Mouse (Mus musculus): Measurements from ENCODE around the gene Rnf145. TPM values are rescaled to one million over a fixed set of nuclear protein-coding genes. Genes with fewer than 3 reads are reported as not detected.

The Rnf145 gene
- polyA plus RNA-seq, 1 experiment from 2014 or later = 69.8 TPM

DNA sequence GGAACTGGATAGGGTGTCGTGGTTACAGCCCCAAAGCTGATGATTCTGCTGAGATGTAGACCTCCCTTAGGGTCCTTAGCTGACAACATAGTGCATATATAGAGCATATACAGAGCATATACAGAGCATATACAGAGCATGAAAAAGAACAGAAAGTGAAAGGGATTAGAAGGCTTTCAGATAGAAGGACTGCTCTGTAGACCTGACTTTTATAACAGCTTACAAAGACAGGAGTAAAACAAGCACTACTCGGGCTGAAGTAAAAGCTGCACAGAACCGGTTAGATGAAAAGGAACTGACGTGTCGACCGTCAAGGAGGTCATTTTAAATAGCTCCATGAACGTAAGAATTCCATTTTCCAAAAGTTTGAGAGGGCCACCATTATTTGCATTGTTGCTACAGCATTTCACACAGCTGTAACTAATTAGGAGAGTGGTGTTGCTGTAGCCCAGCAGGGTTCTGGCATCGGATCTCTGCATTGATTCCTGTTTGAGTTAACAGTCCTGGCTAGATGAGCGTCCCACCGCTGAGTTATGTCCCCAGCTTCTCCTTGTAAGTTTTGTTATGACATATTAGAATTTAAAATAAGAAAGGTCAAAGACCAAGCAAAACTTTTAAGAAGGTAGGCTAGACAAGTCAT is 20.6 kb downstream of the Rnf145 start:
- Histone ChIP-seq H3K27me3 (no peaks in the 10 kb centered on the region), H3K4me1 (peaks cover 30% of the 10 kb centered on the region), H3K27ac (peak overlapping the region; percentile 62), H3K36me3 (peaks cover 9% of the 10 kb centered on the region; the same call in 1 of the 2 replicates), H3K4me3 (no peak overlapping the region), H3K9ac (no peak overlapping the region), H3K4me2 (no peak overlapping the region), H3K9me3 (no peaks in the 10 kb centered on the region)
- WGBS = 33% methylated on average over 10 of the region's 10 CpGs
- ATAC-seq (ENCODE audit: insufficient number of reproducible peaks, low FRiP score, low TSS enrichment, low read depth) = no peak

- Histone ChIP-seq H3K27ac (no peak overlapping the region), H3K36me3 (peaks cover 7% of the 10 kb centered on the region; the same call in 1 of the 2 replicates)
- no peak for ATAC-seq (ENCODE audit: insufficient number of reproducible peaks, low FRiP score, low TSS enrichment, low read depth)
Observed at GRCm38 (mm10) chr11:44540243-44540642, 21.5 kb downstream of the Rnf145 start.

DNA sequence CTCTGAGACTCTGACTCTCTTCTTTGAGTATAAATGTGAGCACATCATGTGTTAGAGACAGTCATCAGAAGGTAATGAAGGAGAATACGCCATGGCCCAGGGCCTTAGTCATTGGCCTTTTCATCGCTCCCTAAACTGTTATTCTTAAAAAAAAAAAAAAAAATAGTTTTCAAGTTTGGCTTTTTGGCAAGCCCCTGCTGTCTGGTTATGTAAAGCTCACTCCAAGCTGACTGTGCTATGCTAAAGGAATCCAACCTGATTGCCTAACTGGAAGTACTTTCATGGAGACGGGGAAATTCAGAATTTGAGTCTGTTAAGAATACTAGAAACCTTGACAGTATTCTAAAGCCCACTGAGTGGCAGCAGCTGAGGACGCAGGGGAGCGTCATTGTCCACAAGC is 22.5 kb downstream of the Rnf145 start:
- 83% methylated on average over 5 of the region's 5 CpGs for WGBS
- Histone ChIP-seq H3K27ac (peak overlapping the region; percentile 55; the same call in 1 of the 2 replicates), H3K4me2 (no peak overlapping the region), H3K9me3 (no peaks in the 10 kb centered on the region), H3K4me1 (peaks cover 30% of the 10 kb centered on the region), H3K4me3 (no peak overlapping the region), H3K9ac (no peak overlapping the region), H3K36me3 (peaks cover 15% of the 10 kb centered on the region), H3K27me3 (no peaks in the 10 kb centered on the region)
- no peak for ATAC-seq (ENCODE audit: insufficient number of reproducible peaks, low FRiP score, low TSS enrichment, low read depth)

More at GRCm38 (mm10) chr11:44540243-44540642, 21.5 kb downstream of the Rnf145 start:
- Histone ChIP-seq H3K27me3 (no peaks in the 10 kb centered on the region), H3K9ac (no peak overlapping the region), H3K4me2 (no peak overlapping the region), H3K4me3 (no peak overlapping the region), H3K9me3 (no peaks in the 10 kb centered on the region), H3K4me1 (peaks cover 30% of the 10 kb centered on the region)
- WGBS = 72% methylated on average over 9 of the region's 9 CpGs

DNA sequence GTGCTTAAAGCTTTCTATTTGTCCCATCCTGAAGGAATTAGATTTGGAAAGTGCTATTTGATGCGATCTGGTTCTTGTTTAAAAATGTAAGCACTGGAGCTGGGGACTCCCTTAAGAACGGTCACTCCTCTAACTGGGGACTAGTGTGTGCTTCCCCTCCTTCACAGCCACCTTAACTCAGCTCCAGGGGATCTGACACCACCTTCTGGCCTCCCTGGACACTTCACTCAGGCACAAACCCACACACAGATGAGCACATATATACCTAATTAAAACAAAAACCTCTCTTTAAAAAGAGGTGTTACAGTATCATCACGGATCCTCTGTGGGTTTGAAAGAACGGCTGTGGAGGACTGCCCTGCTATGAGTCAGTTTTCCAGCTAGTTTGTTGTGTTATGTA is 23.0 kb downstream of the Rnf145 start:
- Histone ChIP-seq H3K4me3 (no peak overlapping the region), H3K9ac (no peak overlapping the region), H3K9me3 (no peaks in the 10 kb centered on the region), H3K4me2 (no peak overlapping the region), H3K27ac (peak overlapping the region; percentile 55; the same call in 1 of the 2 replicates), H3K36me3 (peaks cover 18% of the 10 kb centered on the region), H3K27me3 (no peaks in the 10 kb centered on the region), H3K4me1 (peaks cover 30% of the 10 kb centered on the region)
- WGBS = 78% methylated on average over 4 of the region's 4 CpGs
- ATAC-seq (ENCODE audit: insufficient number of reproducible peaks, low FRiP score, low TSS enrichment, low read depth) = no peak

DNA sequence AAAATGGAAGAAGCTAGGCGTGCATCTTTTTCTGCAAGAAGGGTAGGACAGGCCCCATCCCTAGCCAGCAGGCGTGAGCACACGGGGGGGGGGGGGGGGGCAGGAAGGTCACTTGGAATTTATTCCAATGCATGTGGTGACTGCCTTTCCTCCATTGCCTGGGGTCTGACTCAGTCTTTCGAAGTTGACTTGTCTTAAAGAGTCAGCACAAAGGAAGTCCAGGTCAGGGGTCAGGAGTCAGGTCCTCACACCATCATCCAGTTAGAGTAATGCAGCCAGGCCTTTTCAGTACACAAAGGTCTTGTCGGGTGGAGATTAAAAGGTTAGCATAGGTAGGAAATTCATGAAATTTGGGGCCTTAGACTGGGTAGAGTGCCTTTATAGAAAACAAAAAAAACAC is 24.8 kb downstream of the Rnf145 start:
- Histone ChIP-seq H3K9ac (no peak overlapping the region), H3K36me3 (peaks cover 33% of the 10 kb centered on the region), H3K4me1 (peaks cover 23% of the 10 kb centered on the region), H3K27ac (no peak overlapping the region), H3K4me2 (no peak overlapping the region), H3K4me3 (no peak overlapping the region), H3K9me3 (no peaks in the 10 kb centered on the region), H3K27me3 (no peaks in the 10 kb centered on the region)
- ATAC-seq (ENCODE audit: insufficient number of reproducible peaks, low FRiP score, low TSS enrichment, low read depth) = no peak
- 73% methylated on average over 5 of the region's 5 CpGs for WGBS

DNA sequence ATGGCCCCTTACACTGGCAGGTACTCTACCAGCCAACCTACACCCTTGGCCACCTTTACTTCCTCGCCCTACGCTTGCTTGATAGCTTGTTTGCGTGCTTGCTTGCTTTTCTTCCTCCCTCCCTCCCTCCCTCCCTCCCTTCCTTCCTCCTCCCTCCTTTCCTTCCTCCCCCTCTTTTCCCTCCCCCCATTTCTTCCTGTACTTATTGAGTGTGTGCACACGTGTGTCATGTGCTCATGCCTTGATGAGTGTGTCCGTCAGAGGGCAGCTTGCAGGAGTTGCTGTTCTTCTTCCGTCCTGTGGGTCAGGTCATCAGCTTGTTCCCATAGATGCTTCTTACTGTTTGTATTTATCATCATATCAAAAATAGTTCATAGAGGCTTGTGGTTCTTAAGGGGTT is 25.2 kb downstream of the Rnf145 start:
- ATAC-seq (ENCODE audit: insufficient number of reproducible peaks, low FRiP score, low TSS enrichment, low read depth) = no peak
- Histone ChIP-seq H3K36me3 (peaks cover 37% of the 10 kb centered on the region), H3K4me2 (no peak overlapping the region), H3K9me3 (no peaks in the 10 kb centered on the region), H3K4me3 (no peak overlapping the region), H3K4me1 (peaks cover 19% of the 10 kb centered on the region), H3K27ac (no peak overlapping the region), H3K27me3 (no peaks in the 10 kb centered on the region), H3K9ac (no peak overlapping the region)
- WGBS = 77% methylated on average over 6 of the region's 6 CpGs

DNA sequence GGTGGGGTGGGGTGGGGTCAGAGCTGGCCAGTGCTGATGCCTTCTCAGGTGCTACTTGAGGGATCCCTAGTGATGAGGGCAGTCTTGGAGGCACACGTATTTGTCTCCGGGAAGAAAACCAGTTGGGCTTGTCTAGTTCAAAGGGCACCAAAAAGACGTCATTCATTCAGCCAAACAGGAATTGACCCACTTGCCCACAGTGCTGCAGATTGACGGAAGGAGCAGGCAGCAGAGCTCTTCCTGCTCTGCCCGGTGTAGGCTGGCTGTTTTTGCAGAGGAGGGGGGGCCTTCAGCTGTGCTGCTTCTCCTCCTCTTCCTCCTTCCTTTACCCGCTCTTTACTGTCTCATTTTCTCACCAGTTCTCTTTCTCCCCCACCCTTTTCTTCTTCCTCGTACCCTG is 26.4 kb downstream of the Rnf145 start:
- Histone ChIP-seq H3K36me3 (peaks cover 47% of the 10 kb centered on the region), H3K9ac (no peak overlapping the region), H3K27ac (no peak overlapping the region), H3K4me1 (0 out of 2 replicates have a peak, but pooled peaks cover 8% of the 10 kb centered on the region), H3K4me2 (no peak overlapping the region), H3K9me3 (no peaks in the 10 kb centered on the region), H3K4me3 (no peak overlapping the region), H3K27me3 (no peaks in the 10 kb centered on the region)
- ATAC-seq (ENCODE audit: insufficient number of reproducible peaks, low FRiP score, low TSS enrichment, low read depth) = no peak
- 56% methylated on average over 7 of the region's 7 CpGs for WGBS

- no peak overlapping the region for H3K9ac ChIP-seq
- no peak overlapping the region for H3K4me3 ChIP-seq
- H3K27ac ChIP-seq = no peak overlapping the region
- WGBS = 89% methylated on average over 8 of the region's 8 CpGs
- H3K27me3 ChIP-seq = no peaks in the 10 kb centered on the region
- H3K4me2 ChIP-seq = no peak overlapping the region
- H3K9me3 ChIP-seq = no peaks in the 10 kb centered on the region
- peaks cover 58% of the 10 kb centered on the region for H3K36me3 ChIP-seq
- no peak for ATAC-seq (ENCODE audit: insufficient number of reproducible peaks, low FRiP score, low TSS enrichment, low read depth)
- 0 out of 2 replicates have a peak, but pooled peaks cover 5% of the 10 kb centered on the region for H3K4me1 ChIP-seq
Observed at GRCm38 (mm10) chr11:44546250-44546649, 27.5 kb downstream of the Rnf145 start.

DNA sequence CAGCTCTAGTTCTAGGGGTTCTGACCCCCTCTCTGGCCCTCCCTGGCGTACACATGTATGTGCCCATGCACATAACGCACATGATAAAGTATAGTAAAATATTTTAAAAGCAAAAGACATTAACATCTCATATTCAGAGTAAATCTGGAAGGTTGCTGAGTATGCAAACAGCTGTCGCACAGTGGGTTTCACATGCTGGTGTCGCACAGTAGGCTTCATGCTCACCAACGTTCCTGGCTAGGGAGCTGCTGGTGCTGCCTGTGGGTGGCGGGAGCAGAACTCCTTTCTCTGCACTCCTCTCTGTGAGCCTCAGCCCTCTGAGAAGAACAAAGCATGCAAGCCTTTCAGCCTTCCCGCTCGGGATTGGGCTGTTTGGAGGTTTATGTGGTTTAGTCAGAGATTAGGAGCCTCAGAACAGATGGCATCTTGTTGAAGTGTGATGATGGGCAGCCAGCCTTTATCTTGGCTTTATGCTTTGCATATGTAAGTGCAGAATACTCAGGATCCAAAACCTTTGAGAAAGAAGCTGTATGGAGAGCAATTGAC is 29.0 kb downstream of the Rnf145 start:
- Histone ChIP-seq H3K9me3 (no peaks in the 10 kb centered on the region), H3K4me3 (no peak overlapping the region), H3K27me3 (no peaks in the 10 kb centered on the region), H3K36me3 (peaks cover 71% of the 10 kb centered on the region), H3K4me2 (no peak overlapping the region), H3K9ac (no peak overlapping the region), H3K27ac (no peak overlapping the region; the same call in 1 of the 2 replicates), H3K4me1 (no peaks in the 10 kb centered on the region)
- 83% methylated on average over 8 of the region's 8 CpGs for WGBS
- no peak for ATAC-seq (ENCODE audit: insufficient number of reproducible peaks, low FRiP score, low TSS enrichment, low read depth)

- no peak overlapping the region for H3K27ac ChIP-seq
- no peak for ATAC-seq (ENCODE audit: insufficient number of reproducible peaks, low FRiP score, low TSS enrichment, low read depth)
- no peak overlapping the region for H3K4me3 ChIP-seq
- WGBS = 92% methylated on average over 12 of the region's 12 CpGs
- H3K9ac ChIP-seq = no peak overlapping the region
- H3K27me3 ChIP-seq = no peaks in the 10 kb centered on the region
- no peaks in the 10 kb centered on the region for H3K9me3 ChIP-seq
- no peaks in the 10 kb centered on the region for H3K4me1 ChIP-seq
- H3K36me3 ChIP-seq = peaks cover 77% of the 10 kb centered on the region
- no peak overlapping the region for H3K4me2 ChIP-seq
Observed at GRCm38 (mm10) chr11:44548816-44549215, 30.1 kb downstream of the Rnf145 start.

DNA sequence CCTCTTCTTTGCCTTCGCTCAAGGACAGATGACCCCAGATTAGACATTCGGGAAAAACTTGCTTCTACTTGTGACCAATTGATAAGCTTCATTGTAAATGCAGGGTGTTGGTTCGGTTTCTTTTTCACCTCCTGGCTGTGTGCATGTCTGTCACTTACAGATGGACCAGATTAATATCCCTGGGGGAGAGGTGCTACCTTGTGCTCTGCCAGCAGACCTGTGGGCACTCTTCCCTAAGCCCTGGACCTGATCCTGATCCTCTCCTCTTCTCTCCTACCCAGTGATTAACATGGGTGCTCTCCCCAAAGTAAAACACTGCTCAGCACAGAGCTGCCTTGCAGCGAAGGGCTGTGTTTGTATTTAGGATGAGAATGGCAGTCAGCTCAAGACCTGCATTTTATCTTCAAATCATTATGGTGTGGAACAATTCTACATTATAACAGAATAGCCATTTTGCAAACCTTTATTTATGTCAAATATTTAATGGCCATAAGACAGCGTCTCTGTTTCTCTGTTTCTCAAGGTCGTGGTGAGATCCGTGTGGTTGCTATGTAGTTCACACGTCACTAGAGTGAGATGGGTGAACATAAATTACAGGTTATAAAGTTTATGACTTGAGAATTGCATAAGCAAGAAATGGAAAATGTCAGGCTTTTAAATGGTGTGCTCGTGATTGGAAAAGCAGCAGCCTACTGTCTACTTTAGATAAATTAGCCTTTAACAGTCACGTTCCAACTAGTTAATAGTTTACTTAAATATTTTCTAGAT is 30.9 kb downstream of the Rnf145 start:
- H3K9me3 ChIP-seq = no peaks in the 10 kb centered on the region
- H3K27me3 ChIP-seq = no peaks in the 10 kb centered on the region
- H3K27ac ChIP-seq = no peak overlapping the region
- no peaks in the 10 kb centered on the region for H3K4me1 ChIP-seq
- peaks cover 74% of the 10 kb centered on the region for H3K36me3 ChIP-seq
- H3K4me2 ChIP-seq = no peak overlapping the region
- 76% methylated on average over 10 of the region's 10 CpGs for WGBS
- no peak overlapping the region for H3K4me3 ChIP-seq
- ATAC-seq (ENCODE audit: insufficient number of reproducible peaks, low FRiP score, low TSS enrichment, low read depth) = no peak
- H3K9ac ChIP-seq = no peak overlapping the region

DNA sequence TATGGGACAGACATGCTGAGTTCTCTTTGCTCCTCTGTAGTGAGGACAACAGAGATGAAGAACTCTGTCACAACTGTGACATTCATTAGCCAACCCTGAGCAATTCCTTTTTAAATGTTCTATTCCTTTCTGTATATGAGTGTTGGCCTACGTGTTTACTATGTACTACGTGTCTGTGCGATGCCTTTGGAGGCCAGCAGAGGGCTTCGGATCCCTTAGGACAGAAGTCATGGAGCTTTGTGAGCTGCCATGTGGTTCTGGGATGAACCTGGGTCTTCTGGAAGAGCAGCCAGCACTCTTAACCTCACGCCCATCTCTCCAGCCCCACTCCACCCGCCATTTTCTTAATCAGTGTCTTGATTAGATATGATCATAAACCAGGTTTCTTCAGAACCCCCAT is 32.2 kb downstream of the Rnf145 start:
- Histone ChIP-seq H3K9me3 (no peaks in the 10 kb centered on the region), H3K27ac (no peak overlapping the region), H3K4me2 (no peak overlapping the region), H3K4me1 (no peaks in the 10 kb centered on the region), H3K4me3 (no peak overlapping the region), H3K27me3 (no peaks in the 10 kb centered on the region), H3K36me3 (peaks cover 71% of the 10 kb centered on the region), H3K9ac (no peak overlapping the region)
- no peak for ATAC-seq (ENCODE audit: insufficient number of reproducible peaks, low FRiP score, low TSS enrichment, low read depth)
- 93% methylated on average over 6 of the region's 6 CpGs for WGBS

Data from limb, embryonic 15.5 days (tissue).